Mouse (Mus musculus) olfactory bulb, adult 2 months (tissue): ENCODE data around the gene Pick1.

ENCODE experiments used
- CTCF ChIP-seq: fragments of 200-500 bp; IDR thresholded peaks from 2 replicates; pipeline ENCODE4 v1.5.1; 2012; ENCODE audit warnings: low read depth, mild to moderate bottlenecking, low read length, moderate library complexity; ENCODE audit not compliant: insufficient read depth
- POLR2A ChIP-seq: fragments of 200-500 bp; IDR thresholded peaks from 2 replicates; pipeline ENCODE4 v1.6.1; 2012; ENCODE audit warnings: mild to moderate bottlenecking, low read depth, low read length, moderate library complexity; ENCODE audit not compliant: insufficient read depth

DNA sequence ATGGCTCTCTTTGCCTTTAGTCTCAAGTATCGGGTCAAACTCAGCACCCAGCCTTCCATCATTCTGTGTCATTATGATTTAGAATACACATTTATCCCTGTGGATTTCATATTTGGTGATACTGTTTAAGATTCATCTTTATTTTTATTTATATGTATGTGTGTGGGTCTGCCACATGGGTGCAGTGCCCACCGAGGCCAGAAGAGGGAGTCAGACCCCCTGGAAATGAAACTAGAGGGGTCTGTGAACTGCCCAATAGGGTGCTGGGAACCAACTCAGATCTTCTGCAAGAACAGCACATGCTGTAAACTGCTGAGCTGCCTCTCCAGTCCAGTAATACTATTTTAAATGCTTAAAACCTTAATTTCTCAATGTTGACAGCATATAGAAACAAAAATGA is 37.5 kb upstream of the Pick1 start:
- TF ChIP-seq CTCF (no peak), POLR2A (no peak)
